Mouse (Mus musculus): ENCODE results near the gene Polr2f.

DNA sequence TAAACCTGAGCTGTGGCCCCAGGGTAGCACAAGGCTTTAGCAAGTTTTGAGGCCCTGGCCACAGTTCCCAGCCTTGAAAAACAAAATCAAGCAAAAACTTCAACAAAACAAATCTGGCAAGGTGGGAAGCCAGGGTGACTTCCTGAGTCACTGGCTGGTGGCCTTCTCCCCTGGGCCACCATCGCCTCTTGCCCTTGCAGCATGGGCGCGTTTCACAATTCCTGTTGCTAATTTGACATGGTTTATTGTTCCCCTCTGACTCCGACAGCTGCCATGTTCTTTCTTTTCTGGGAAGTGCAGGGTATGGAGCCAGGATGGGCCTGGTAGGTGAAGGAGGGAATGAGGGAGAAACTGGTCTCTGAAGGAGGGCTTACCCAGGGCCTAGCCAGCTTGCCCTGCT, 18.7 kb upstream of the Polr2f start:
- TF ChIP-seq POLR2A (IDR thresholded peaks at IDR 0.05; ENCODE audit: low read depth, low read length) = no peak
- no peak for TF ChIP-seq CTCF (IDR thresholded peaks at IDR 0.05; ENCODE audit: extremely low read depth, insufficient read length, insufficient replicate concordance, low read depth, low read length)
